Mouse (Mus musculus) forebrain, embryonic 13.5 days (tissue): ENCODE measurements around the gene Card14. TPM values are rescaled to one million over a fixed set of nuclear protein-coding genes. Genes with fewer than 3 reads are reported as not detected.
"Not testable (repeated sequence)": the region's sequence is repeated elsewhere in the genome, so short reads cannot be mapped to it uniquely, and the experiment has no call there.

Experiments
- ATAC-seq: fragments of 200-750 bp; cut with Nextera tagmentation; 2 replicates; pipeline ENCODE4 v1.8.0; 2017
- H3K27ac ChIP-seq: fragments of 300-500 bp; sonication (generic); 2 replicates; pipeline ENCODE4 v1.5.1; 2015; ENCODE audit warnings: inconsistent platforms, mild to moderate bottlenecking, moderate library complexity
- H3K27me3 ChIP-seq: fragments of 300-500 bp; sonication (generic); 2 replicates; pipeline ENCODE4 v1.6.1; 2015; ENCODE audit warnings: mild to moderate bottlenecking, inconsistent platforms
- H3K36me3 ChIP-seq: fragments of 300-500 bp; sonication (generic); 2 replicates; pipeline ENCODE4 v1.6.1; 2015; ENCODE audit warnings: mild to moderate bottlenecking, inconsistent platforms; ENCODE audit not compliant: poor library complexity, severe bottlenecking
- H3K4me1 ChIP-seq: fragments of 300-500 bp; sonication (generic); 2 replicates; pipeline ENCODE4 v1.6.1; 2015; ENCODE audit warnings: inconsistent platforms
- H3K4me2 ChIP-seq: fragments of 300-500 bp; sonication (generic); 2 replicates; pipeline ENCODE4 v1.6.1; 2015; ENCODE audit warnings: inconsistent platforms, mild to moderate bottlenecking, moderate library complexity
- H3K4me3 ChIP-seq: fragments of 300-500 bp; sonication (generic); 2 replicates; pipeline ENCODE4 v1.5.1; 2015; ENCODE audit warnings: mild to moderate bottlenecking, inconsistent platforms
- H3K9ac ChIP-seq: fragments of 300-500 bp; sonication (generic); 2 replicates; pipeline ENCODE4 v1.6.1; 2015; ENCODE audit warnings: mild to moderate bottlenecking, inconsistent platforms
- H3K9me3 ChIP-seq: fragments of 300-500 bp; sonication (generic); replicated peaks from 2 replicates; pipeline ENCODE4 v1.6.1; 2016; ENCODE audit warnings: inconsistent platforms
- WGBS: fragments of 180-500 bp; shearing (Covaris S2); methylation state at CpG from one replicate; pipeline ENCODE4 v1.1.7; 2015; 5-methylcytosine and 5-hydroxymethylcytosine counted together
- polyA plus RNA-seq: library from polyadenylated mRNA; unstranded; fragments of >200 nt; fragmentation: Nextera tagmentation; extraction: Ambion mirVana; gene quantifications from 2 replicates; pipeline ENCODE4 v1.2.1, GENCODE M21; 2015

Card14 gene
- polyA plus RNA-seq, 1 experiment from 2014 or later: not detected

- WGBS: 93% methylated on average over 11 of the region's 11 CpGs
- H3K36me3 ChIP-seq: peaks cover 12% of the 10 kb centered on the region; the same call in 1 of the 2 replicates
- ATAC-seq: no peak
These were observed 69.8 kb downstream of the Card14 start for GRCm38 (mm10) chr11:119377326-119377725.

GRCm38 (mm10) chr11:119378551-119378950 lies 71.0 kb downstream of the Card14 start:
- Histone ChIP-seq H3K9ac (no peak overlapping the region), H3K36me3 (peaks cover 12% of the 10 kb centered on the region; the same call in 1 of the 2 replicates), H3K9me3 (no peaks in the 10 kb centered on the region), H3K4me1 (no peaks in the 10 kb centered on the region), H3K4me2 (no peak overlapping the region), H3K27me3 (no peaks in the 10 kb centered on the region), H3K4me3 (no peak overlapping the region), H3K27ac (no peak overlapping the region)
- no peak for ATAC-seq
- 89% methylated on average over 1 of the region's 1 CpGs for WGBS

More at GRCm38 (mm10) chr11:119377326-119377725, 69.8 kb downstream of the Card14 start:
- Histone ChIP-seq H3K4me3 (no peak overlapping the region), H3K4me1 (no peaks in the 10 kb centered on the region), H3K27me3 (no peaks in the 10 kb centered on the region), H3K9ac (no peak overlapping the region), H3K27ac (no peak overlapping the region), H3K4me2 (no peak overlapping the region), H3K9me3 (no peaks in the 10 kb centered on the region)

- H3K27me3 ChIP-seq: no peaks in the 10 kb centered on the region
- H3K4me3 ChIP-seq: no peak overlapping the region
- WGBS: 87% methylated on average over 9 of the region's 9 CpGs
- no peaks in the 10 kb centered on the region for H3K9me3 ChIP-seq
- no peaks in the 10 kb centered on the region for H3K4me1 ChIP-seq
- no peak overlapping the region for H3K27ac ChIP-seq
- no peak overlapping the region for H3K4me2 ChIP-seq
- ATAC-seq: no peak
- peaks cover 12% of the 10 kb centered on the region; the same call in 1 of the 2 replicates for H3K36me3 ChIP-seq
- H3K9ac ChIP-seq: no peak overlapping the region
These were observed 74.2 kb downstream of the Card14 start for GRCm38 (mm10) chr11:119381631-119382337.

GRCm38 (mm10) chr11:119382338-119382850 lies 74.8 kb downstream of the Card14 start:
- Histone ChIP-seq H3K36me3 (peaks cover 8% of the 10 kb centered on the region; the same call in 1 of the 2 replicates), H3K4me3 (no peak overlapping the region), H3K9me3 (no peaks in the 10 kb centered on the region), H3K27ac (no peak overlapping the region), H3K9ac (no peak overlapping the region), H3K27me3 (no peaks in the 10 kb centered on the region), H3K4me1 (no peaks in the 10 kb centered on the region), H3K4me2 (no peak overlapping the region)
- WGBS: 75% methylated on average over 6 of the region's 6 CpGs
- ATAC-seq: no peak

GRCm38 (mm10) chr11:119384904-119385303 lies 77.3 kb downstream of the Card14 start:
- Histone ChIP-seq H3K4me3 (no peak overlapping the region), H3K9ac (no peak overlapping the region), H3K4me2 (no peak overlapping the region), H3K9me3 (no peaks in the 10 kb centered on the region), H3K27me3 (peaks cover 22% of the 10 kb centered on the region), H3K27ac (no peak overlapping the region), H3K36me3 (no peaks in the 10 kb centered on the region), H3K4me1 (peaks cover 5% of the 10 kb centered on the region)
- no peak for ATAC-seq
- WGBS: 84% methylated on average over 4 of the region's 4 CpGs

- peaks cover 36% of the 10 kb centered on the region for H3K27me3 ChIP-seq
- no peak overlapping the region for H3K27ac ChIP-seq
- peaks cover 14% of the 10 kb centered on the region for H3K4me1 ChIP-seq
- no peaks in the 10 kb centered on the region for H3K9me3 ChIP-seq
- 95% methylated on average over 5 of the region's 5 CpGs for WGBS
- ATAC-seq: no peak
- no peak overlapping the region for H3K9ac ChIP-seq
- no peaks in the 10 kb centered on the region for H3K36me3 ChIP-seq
- no peak overlapping the region for H3K4me2 ChIP-seq
- H3K4me3 ChIP-seq: no peak overlapping the region
These were observed 78.7 kb downstream of the Card14 start for GRCm38 (mm10) chr11:119386306-119386705.

- Histone ChIP-seq H3K27me3 (peaks cover 46% of the 10 kb centered on the region), H3K4me1 (peaks cover 15% of the 10 kb centered on the region)
- not testable (repeated sequence) for H3K9me3 ChIP-seq, H3K27ac ChIP-seq, H3K4me2 ChIP-seq, H3K4me3 ChIP-seq, H3K9ac ChIP-seq, ATAC-seq, H3K36me3 ChIP-seq
- WGBS: 29% methylated on average over 3 of the region's 3 CpGs
These were observed 79.7 kb downstream of the Card14 start for GRCm38 (mm10) chr11:119387273-119387672.

- WGBS: under 1% methylated on average over 35 of the region's 35 CpGs
These were observed 82.3 kb downstream of the Card14 start for GRCm38 (mm10) chr11:119389851-119390270.

GRCm38 (mm10) chr11:119390271-119391231 lies 83.0 kb downstream of the Card14 start:
- Histone ChIP-seq H3K27me3 (peaks cover 77% of the 10 kb centered on the region), H3K27ac (no peak overlapping the region; the same call in 1 of the 2 replicates), H3K4me3 (peak overlapping the region; percentile 54), H3K36me3 (no peaks in the 10 kb centered on the region), H3K4me2 (peak overlapping the region; percentile 97), H3K9ac (peak overlapping the region; percentile 63), H3K9me3 (no peaks in the 10 kb centered on the region), H3K4me1 (peaks cover 26% of the 10 kb centered on the region)
- peak; percentile 27; the same call in 1 of the 2 replicates for ATAC-seq
- 2% methylated on average over 53 of the region's 53 CpGs for WGBS

More at GRCm38 (mm10) chr11:119389851-119390270, 82.3 kb downstream of the Card14 start:
- Histone ChIP-seq H3K27ac (no peak overlapping the region; the same call in 1 of the 2 replicates), H3K9me3 (no peaks in the 10 kb centered on the region), H3K4me1 (peaks cover 26% of the 10 kb centered on the region), H3K4me2 (peak overlapping the region; percentile 97), H3K9ac (peak overlapping the region; percentile 63), H3K36me3 (no peaks in the 10 kb centered on the region), H3K27me3 (peaks cover 70% of the 10 kb centered on the region), H3K4me3 (peak overlapping the region; percentile 54)
- peak; percentile 50; the same call in 1 of the 2 replicates for ATAC-seq

GRCm38 (mm10) chr11:119391386-119392000 lies 83.9 kb downstream of the Card14 start:
- Histone ChIP-seq H3K36me3 (no peaks in the 10 kb centered on the region), H3K9ac (no peak overlapping the region), H3K4me3 (0 out of 2 replicates have a peak overlapping the region, but pooled peaks have one; percentile 54), H3K4me2 (no peak overlapping the region), H3K9me3 (no peaks in the 10 kb centered on the region), H3K27me3 (peaks cover 87% of the 10 kb centered on the region), H3K27ac (no peak overlapping the region), H3K4me1 (peaks cover 26% of the 10 kb centered on the region)
- ATAC-seq: no peak
- WGBS: 32% methylated on average over 7 of the region's 7 CpGs

- Histone ChIP-seq H3K27ac (no peak overlapping the region; the same call in 1 of the 2 replicates), H3K4me3 (no peak overlapping the region), H3K9ac (no peak overlapping the region), H3K4me1 (peaks cover 26% of the 10 kb centered on the region), H3K9me3 (no peaks in the 10 kb centered on the region), H3K27me3 (peaks cover 91% of the 10 kb centered on the region), H3K36me3 (no peaks in the 10 kb centered on the region), H3K4me2 (peak overlapping the region; percentile 77)
- ATAC-seq: no peak
- WGBS: 7% methylated on average over 12 of the region's 12 CpGs
These were observed 84.5 kb downstream of the Card14 start for GRCm38 (mm10) chr11:119392001-119392614.
